Mouse (Mus musculus): ENCODE measurements at regions not wholly inside any gene's neighbourhood (a gene's known extent, or its start where the extent isn't known, plus 50 kb on each side); places are given as distances from the start of the nearest gene placed in this dataset.

DNA sequence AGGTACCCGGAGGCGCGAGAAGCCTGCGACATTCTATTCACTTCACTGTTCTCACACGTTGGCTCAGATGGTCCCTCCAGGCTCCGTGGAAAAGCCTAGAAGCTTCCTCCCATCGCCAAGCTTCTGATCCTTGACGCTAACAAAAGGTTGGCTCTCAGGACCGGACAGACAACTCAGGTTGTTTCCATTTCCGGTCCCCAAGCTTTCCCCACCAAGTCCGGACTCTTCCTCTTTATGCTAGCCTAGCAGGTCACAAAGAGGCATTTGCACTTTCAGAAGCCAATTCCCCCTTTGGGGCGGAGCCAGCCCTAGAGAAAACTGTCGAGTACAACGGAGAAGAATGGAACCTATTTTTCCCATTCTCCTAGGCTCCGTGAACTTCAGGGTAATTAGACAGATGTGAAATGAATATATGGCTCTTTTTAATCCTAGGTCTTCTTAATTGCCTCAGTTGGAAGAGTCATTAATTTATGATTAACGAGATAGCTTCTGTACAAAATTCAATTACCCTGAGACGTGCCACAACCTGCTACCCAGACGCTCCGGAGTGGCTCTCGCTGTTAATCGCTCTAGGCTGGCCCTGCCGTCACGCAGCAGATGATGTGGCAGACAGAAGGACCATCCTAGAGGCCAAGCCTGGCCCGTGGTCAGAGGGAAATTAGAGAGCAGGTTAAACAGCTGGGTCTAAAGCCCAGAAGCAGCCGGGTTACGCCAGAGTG, 207.6 kb downstream of the Xxylt1 start:
- no peaks in the 10 kb centered on the region for H3K27me3 ChIP-seq (replicated peaks)
- H3K9ac ChIP-seq: no peak overlapping the region
- no peaks in the 10 kb centered on the region for H3K9me3 ChIP-seq (replicated peaks)
- peak overlapping the region; percentile 43; the same call in 1 of the 2 replicates for H3K27ac ChIP-seq (ENCODE audit: poor library complexity, severe bottlenecking)
- WGBS: 43% methylated on average over 26 of the region's 26 CpGs
- H3K4me1 ChIP-seq (replicated peaks): peaks cover 35% of the 10 kb centered on the region
- no peak for ATAC-seq (ENCODE audit: insufficient number of reproducible peaks, low FRiP score)
- peak overlapping the region; percentile 45 for H3K4me2 ChIP-seq
- no peaks in the 10 kb centered on the region for H3K36me3 ChIP-seq
- H3K4me3 ChIP-seq: no peak overlapping the region

DNA sequence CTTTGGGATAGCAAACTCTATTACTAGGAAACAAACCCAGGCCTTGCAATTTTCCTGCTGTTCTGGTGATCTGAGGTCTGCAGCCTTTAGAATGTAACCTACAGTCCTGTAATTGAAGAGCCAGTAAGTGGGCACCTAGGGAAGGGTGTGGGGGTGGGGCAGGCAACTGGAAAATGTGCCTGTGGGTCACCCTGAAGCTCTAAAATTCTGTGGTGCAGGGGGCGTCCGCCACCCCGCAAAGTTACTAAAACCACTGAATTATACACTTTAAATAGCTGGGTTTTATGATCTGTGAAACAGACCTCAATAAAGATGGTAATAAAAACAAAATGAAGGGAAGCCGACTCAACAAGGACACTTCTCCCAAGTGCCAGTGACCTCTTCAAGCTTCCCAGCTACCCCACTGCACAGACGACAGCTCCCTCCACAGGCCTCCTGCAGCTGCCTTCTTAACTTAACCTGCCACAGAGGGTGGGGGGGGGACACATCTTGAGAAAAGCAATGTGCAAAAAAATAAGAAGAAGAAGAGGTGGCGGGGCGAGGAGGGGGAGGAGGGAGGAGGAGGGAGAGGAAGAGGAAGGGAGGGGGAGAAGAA, 205.9 kb downstream of the Xxylt1 start:
- no peaks in the 10 kb centered on the region for H3K27me3 ChIP-seq (replicated peaks)
- 77% methylated on average over 7 of the region's 7 CpGs for WGBS
- H3K9me3 ChIP-seq (replicated peaks): no peaks in the 10 kb centered on the region
- H3K27ac ChIP-seq (ENCODE audit: poor library complexity, severe bottlenecking): no peak overlapping the region
- no peak overlapping the region for H3K4me2 ChIP-seq
- H3K4me3 ChIP-seq: no peak overlapping the region
- no peaks in the 10 kb centered on the region for H3K36me3 ChIP-seq
- no peak for ATAC-seq (ENCODE audit: insufficient number of reproducible peaks, low FRiP score)
- H3K4me1 ChIP-seq (replicated peaks): peaks cover 29% of the 10 kb centered on the region
- H3K9ac ChIP-seq: no peak overlapping the region

- 67% methylated on average over 1 of the region's 1 CpGs for WGBS
- peaks cover 8% of the 10 kb centered on the region; the same call in 1 of the 2 replicates for H3K4me1 ChIP-seq (replicated peaks)
- no peak overlapping the region for H3K27ac ChIP-seq (ENCODE audit: poor library complexity, severe bottlenecking)
- no peak overlapping the region for H3K4me2 ChIP-seq
- H3K9ac ChIP-seq: no peak overlapping the region
- no peaks in the 10 kb centered on the region for H3K27me3 ChIP-seq (replicated peaks)
- H3K4me3 ChIP-seq: no peak overlapping the region
- no peak for ATAC-seq (ENCODE audit: insufficient number of reproducible peaks, low FRiP score)
- H3K9me3 ChIP-seq (replicated peaks): no peaks in the 10 kb centered on the region
- no peaks in the 10 kb centered on the region for H3K36me3 ChIP-seq
Observed at GRCm38 (mm10) chr16:30878821-30879220, 202.4 kb downstream of the Xxylt1 start.

DNA sequence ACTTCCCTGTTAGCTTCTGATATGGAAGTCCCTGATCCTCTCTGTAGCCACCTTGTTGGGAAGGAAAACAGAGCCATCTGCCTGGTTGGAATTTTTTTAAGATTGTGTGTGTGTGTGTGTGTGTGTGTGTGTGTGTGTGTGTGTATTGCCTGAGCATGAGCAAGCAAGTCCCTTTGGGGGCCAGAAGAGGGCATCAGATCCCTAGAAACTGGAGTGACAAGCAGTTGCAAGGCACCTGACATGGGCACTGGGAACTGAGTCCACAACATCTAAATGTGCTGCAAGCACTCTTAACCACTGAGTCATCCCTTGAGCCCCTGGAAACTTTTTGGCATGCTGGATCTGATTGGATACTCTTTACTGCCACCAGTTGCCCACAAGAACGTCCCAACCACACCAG, 201.4 kb downstream of the Xxylt1 start:
- no peak for ATAC-seq (ENCODE audit: insufficient number of reproducible peaks, low FRiP score)
- no peak overlapping the region for H3K4me3 ChIP-seq
- WGBS: 76% methylated on average over 1 of the region's 1 CpGs
- no peaks in the 10 kb centered on the region for H3K27me3 ChIP-seq (replicated peaks)
- H3K9me3 ChIP-seq (replicated peaks): no peaks in the 10 kb centered on the region
- H3K4me1 ChIP-seq (replicated peaks): peaks cover 7% of the 10 kb centered on the region; the same call in 1 of the 2 replicates
- no peak overlapping the region for H3K27ac ChIP-seq (ENCODE audit: poor library complexity, severe bottlenecking)
- H3K9ac ChIP-seq: no peak overlapping the region
- no peaks in the 10 kb centered on the region for H3K36me3 ChIP-seq
- no peak overlapping the region for H3K4me2 ChIP-seq

- 89% methylated on average over 3 of the region's 3 CpGs for WGBS
- H3K9me3 ChIP-seq (replicated peaks): no peaks in the 10 kb centered on the region
- H3K27me3 ChIP-seq (replicated peaks): no peaks in the 10 kb centered on the region
- no peaks in the 10 kb centered on the region for H3K36me3 ChIP-seq
- 0 out of 2 replicates have a peak, but pooled peaks cover 3% of the 10 kb centered on the region for H3K4me1 ChIP-seq (replicated peaks)
- ATAC-seq (ENCODE audit: insufficient number of reproducible peaks, low FRiP score): no peak
- no peak overlapping the region for H3K9ac ChIP-seq
- no peak overlapping the region for H3K27ac ChIP-seq (ENCODE audit: poor library complexity, severe bottlenecking)
- no peak overlapping the region for H3K4me3 ChIP-seq
- no peak overlapping the region for H3K4me2 ChIP-seq
Observed at GRCm38 (mm10) chr16:30880682-30881081, 200.6 kb downstream of the Xxylt1 start.

DNA sequence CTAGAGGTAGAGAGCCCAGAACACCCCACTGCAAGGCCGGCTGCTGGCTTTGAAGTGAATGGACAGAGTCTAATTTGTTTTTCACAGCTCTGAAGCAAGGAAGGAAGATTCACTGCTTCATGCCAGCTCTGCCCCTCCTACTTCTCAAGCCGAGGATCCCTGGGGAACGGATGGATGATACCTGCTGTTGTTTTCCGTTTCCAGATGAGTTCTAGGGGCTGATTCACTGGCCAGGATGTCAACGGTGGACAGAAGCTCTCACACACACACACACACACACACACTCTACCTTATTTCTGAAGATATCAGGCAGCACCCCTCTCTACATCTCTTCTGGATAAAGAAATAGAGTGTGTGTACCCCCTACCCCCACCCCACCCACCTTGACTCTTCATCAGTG, 200.0 kb downstream of the Xxylt1 start:
- Histone ChIP-seq H3K9ac (no peak overlapping the region), H3K4me1 (replicated peaks) (0 out of 2 replicates have a peak, but pooled peaks cover 3% of the 10 kb centered on the region), H3K9me3 (replicated peaks) (no peaks in the 10 kb centered on the region), H3K4me3 (no peak overlapping the region), H3K27me3 (replicated peaks) (no peaks in the 10 kb centered on the region), H3K27ac (ENCODE audit: poor library complexity, severe bottlenecking) (no peak overlapping the region), H3K4me2 (no peak overlapping the region), H3K36me3 (no peaks in the 10 kb centered on the region)
- 56% methylated on average over 5 of the region's 5 CpGs for WGBS
- no peak for ATAC-seq (ENCODE audit: insufficient number of reproducible peaks, low FRiP score)

DNA sequence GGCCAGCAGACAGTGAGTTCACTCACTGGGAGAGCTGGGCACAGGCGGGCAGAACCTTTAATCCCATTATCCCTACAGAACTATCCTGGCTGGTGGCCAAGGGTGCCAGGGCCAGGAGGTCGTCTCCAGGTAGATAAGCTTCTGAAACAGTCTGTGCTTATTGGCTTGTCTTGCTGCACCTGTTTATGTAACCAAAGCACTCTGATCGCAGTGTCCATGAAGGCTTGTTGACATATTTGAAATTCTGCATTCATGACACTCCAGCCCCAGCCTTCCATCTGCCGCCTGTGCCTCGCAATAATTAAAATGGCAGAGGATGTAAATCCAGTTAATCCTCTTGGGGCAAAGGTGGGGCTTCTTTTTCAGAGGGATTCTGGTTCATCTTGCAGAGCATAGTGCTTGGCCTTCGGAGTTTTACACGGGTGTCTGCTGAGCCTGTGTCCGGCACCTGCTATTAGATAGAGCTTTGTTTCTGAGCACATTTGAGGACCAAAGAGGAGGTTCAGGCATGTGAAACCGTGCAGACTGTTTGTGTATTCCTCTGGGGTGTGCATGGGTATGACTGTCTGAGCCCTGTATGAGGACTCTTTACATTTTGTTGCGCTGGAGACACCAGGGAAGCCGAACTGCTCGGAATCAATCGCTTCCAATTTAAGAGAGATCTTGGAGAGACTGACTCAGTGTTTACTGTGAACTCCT, 197.6 kb downstream of the Xxylt1 start:
- 68% methylated on average over 13 of the region's 13 CpGs for WGBS
- Histone ChIP-seq H3K4me3 (no peak overlapping the region), H3K9ac (no peak overlapping the region), H3K4me2 (no peak overlapping the region), H3K4me1 (replicated peaks) (0 out of 2 replicates have a peak, but pooled peaks cover 3% of the 10 kb centered on the region), H3K9me3 (replicated peaks) (no peaks in the 10 kb centered on the region), H3K27me3 (replicated peaks) (0 out of 2 replicates have a peak, but pooled peaks cover 3% of the 10 kb centered on the region), H3K27ac (ENCODE audit: poor library complexity, severe bottlenecking) (no peak overlapping the region), H3K36me3 (no peaks in the 10 kb centered on the region)
- ATAC-seq (ENCODE audit: insufficient number of reproducible peaks, low FRiP score): no peak

GRCm38 (mm10) chr16:30884189-30884551, 197.1 kb downstream of the Xxylt1 start:
- 0 out of 2 replicates have a peak, but pooled peaks cover 3% of the 10 kb centered on the region for H3K27me3 ChIP-seq (replicated peaks)
- H3K4me1 ChIP-seq (replicated peaks): 0 out of 2 replicates have a peak, but pooled peaks cover 3% of the 10 kb centered on the region
- no peaks in the 10 kb centered on the region for H3K9me3 ChIP-seq (replicated peaks)
- no peak for ATAC-seq (ENCODE audit: insufficient number of reproducible peaks, low FRiP score)
- H3K27ac ChIP-seq (ENCODE audit: poor library complexity, severe bottlenecking): no peak overlapping the region
- no peak overlapping the region for H3K4me2 ChIP-seq
- 63% methylated on average over 6 of the region's 6 CpGs for WGBS
- H3K36me3 ChIP-seq: no peaks in the 10 kb centered on the region
- no peak overlapping the region for H3K9ac ChIP-seq
- no peak overlapping the region for H3K4me3 ChIP-seq

- no peaks in the 10 kb centered on the region for H3K36me3 ChIP-seq
- H3K4me3 ChIP-seq: no peak overlapping the region
- ATAC-seq (ENCODE audit: insufficient number of reproducible peaks, low FRiP score): no peak
- peaks cover 12% of the 10 kb centered on the region; the same call in 1 of the 2 replicates for H3K9me3 ChIP-seq (replicated peaks)
- no peak overlapping the region for H3K4me2 ChIP-seq
- H3K4me1 ChIP-seq (replicated peaks): 0 out of 2 replicates have a peak, but pooled peaks cover 3% of the 10 kb centered on the region
- H3K9ac ChIP-seq: no peak overlapping the region
- 43% methylated on average over 1 of the region's 1 CpGs for WGBS
- 0 out of 2 replicates have a peak, but pooled peaks cover 3% of the 10 kb centered on the region for H3K27me3 ChIP-seq (replicated peaks)
- no peak overlapping the region for H3K27ac ChIP-seq (ENCODE audit: poor library complexity, severe bottlenecking)
Observed at GRCm38 (mm10) chr16:30886982-30887381, 194.2 kb downstream of the Xxylt1 start.

DNA sequence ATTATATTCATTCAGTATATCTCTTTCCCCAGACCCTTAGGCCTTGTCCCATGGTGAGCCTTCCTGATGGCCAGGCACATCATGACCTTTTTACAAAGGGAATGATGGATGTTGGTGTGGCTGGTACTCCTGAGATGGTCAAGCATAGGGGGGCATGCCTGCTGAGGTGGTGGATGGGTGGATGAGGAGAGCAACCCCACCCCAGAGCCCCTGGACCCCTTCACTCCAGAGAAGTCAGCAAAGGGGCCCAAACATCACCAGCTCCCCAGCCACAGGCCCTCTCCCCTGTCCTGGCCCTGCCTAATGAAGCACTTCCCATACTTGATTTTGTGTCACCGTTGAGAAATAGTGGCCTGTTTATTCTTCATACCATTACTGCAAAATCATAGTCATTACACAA, 193.7 kb downstream of the Xxylt1 start:
- Histone ChIP-seq H3K4me1 (replicated peaks) (0 out of 2 replicates have a peak, but pooled peaks cover 3% of the 10 kb centered on the region), H3K4me2 (no peak overlapping the region), H3K27me3 (replicated peaks) (0 out of 2 replicates have a peak, but pooled peaks cover 3% of the 10 kb centered on the region), H3K27ac (ENCODE audit: poor library complexity, severe bottlenecking) (no peak overlapping the region), H3K9ac (no peak overlapping the region), H3K4me3 (no peak overlapping the region), H3K9me3 (replicated peaks) (peaks cover 12% of the 10 kb centered on the region), H3K36me3 (no peaks in the 10 kb centered on the region)
- WGBS: 89% methylated on average over 1 of the region's 1 CpGs
- ATAC-seq (ENCODE audit: insufficient number of reproducible peaks, low FRiP score): no peak

Measured in heart, embryonic 12.5 days (tissue).